Mouse (Mus musculus): ENCODE data around the gene Fbxl17.

GRCm38 (mm10) chr17:63288850-63289249, 211.0 kb downstream of the Fbxl17 start:
- TF ChIP-seq CTCF (IDR thresholded peaks at IDR 0.05; ENCODE audit: low read depth) (no peak), EP300 (IDR thresholded peaks at IDR 0.05; ENCODE audit: low read depth) (no peak)
